ENCODE assay signal across 16 mouse cellular contexts in the genomic region with DNA sequence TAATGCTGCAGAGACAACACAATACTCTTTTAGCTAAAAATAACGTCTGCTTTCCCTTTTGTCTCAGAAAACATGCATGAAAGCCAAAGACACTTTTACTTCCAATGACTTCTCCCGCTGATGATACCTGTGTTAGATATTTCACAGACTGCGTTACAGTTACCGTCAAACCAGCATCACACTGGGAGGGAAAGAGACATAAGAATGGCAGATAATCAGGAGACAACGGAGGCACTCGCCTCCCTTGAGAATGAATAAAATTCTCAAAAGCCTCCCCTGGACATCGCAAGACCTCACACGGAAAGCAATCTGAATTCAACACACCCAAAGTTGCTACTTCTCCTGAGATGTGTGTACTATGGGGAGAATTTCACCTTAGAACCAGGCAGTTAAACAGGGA. TPM values are rescaled to one million over a fixed set of nuclear protein-coding genes. Genes with fewer than 3 reads are reported as not detected.
"Had no signal": no experiment of that assay in that cellular context is flagged by ENCODE, and none has a peak within 500 bp of the region (broad histone marks: within the 10 kb centered on the region; RNA-seq: fewer than 3 reads in every experiment).

No protein-coding gene starts in this region.

- DNase-seq: left cerebral cortex, postnatal 4 days; liver; liver, embryonic 13.5 days; liver, postnatal 0 days; lung, adult 18-20 months; lung, adult 2 months; lung, embryonic 14.5 days; lung, postnatal 10 days; lung, postnatal 14 days; lung, postnatal 36 days; lung, postnatal 4 days; midbrain, embryonic 14.5 days had no signal

RNA-seq across cellular contexts. Expression of gene D7Ertd443e, which starts 11.3 kb away (rescaled TPM):
- total RNA-seq: megakaryocyte progenitor cell, adult 5-6 weeks; megakaryocyte, adult 5-6 weeks; megakaryocyte-erythroid progenitor cell, adult 5-6 weeks; monocyte, adult 5-6 weeks had no signal
